17 mouse cellular contexts compared by ENCODE assay signal in genomic region chr3:20892916-20893430, GRCm38 (mm10).
A peak's percentile ranks its signal among the peaks of the same experiment; 100 is the strongest.
DNase-seq lines count a peak whose midpoint lies in the region.
"Had no signal": no experiment of that assay in that cellular context is flagged by ENCODE, and none has a peak within 500 bp of the region (broad histone marks: within the 10 kb centered on the region; RNA-seq: fewer than 3 reads in every experiment).

No protein-coding gene starts in this region.

- DNase-seq in left cerebral cortex, adult 11 months (ENCODE audit: low spot score): peak; percentile 40
- DNase-seq in left cerebral cortex, adult 18-20 months (ENCODE audit: low spot score in 2 of 2): no peak
- peak; percentile 20 for DNase-seq in brain, embryonic 18.5 days (ENCODE audit: low read depth, low spot score)
- peak; percentile 38 to 61 for DNase-seq in left cerebral cortex, adult 9 months (ENCODE audit: low spot score in 2 of 2)
- DNase-seq in telencephalon, adult 2 months (ENCODE audit: low read depth, low spot score): peak; percentile 81
- DNase-seq in retina, postnatal 1 day: no peak
- no peak for DNase-seq in spleen, postnatal 4 days (ENCODE audit: low spot score in 2 of 2)
- DNase-seq: adrenal gland, postnatal 25 days; cerebellum, adult 2 months; cerebellum, postnatal 25 days; gastrocnemius, postnatal 10 days; heart, postnatal 10 days; kidney, postnatal 25 days; liver, embryonic 13.5 days; lung, adult 18-20 months; lung, postnatal 4 days; thymus, postnatal 4 days had no signal

Comparison
In these comparisons a context has a peak if more than half of its experiments do, and no peak if none do; other contexts are left out.
1. DNase-seq: peak in left cerebral cortex, adult 11 months (single experiment), brain, embryonic 18.5 days (single experiment), left cerebral cortex, adult 9 months (2 of 2) and telencephalon, adult 2 months (single experiment); none in left cerebral cortex, adult 18-20 months (0 of 2), retina, postnatal 1 day (single experiment) and spleen, postnatal 4 days (0 of 2).